Mouse (Mus musculus) MEL (cell line): ENCODE data around the gene Mgll.

Experiments
- CTCF ChIP-seq, 3 experiments: IDR thresholded peaks in 2 of 3; conservative IDR thresholded peaks in 1 of 3; 2 replicates each; pipeline ENCODE4 v1.5.1; 2011 to 2012; ENCODE audit warnings: low read length in 3 of 3, low read depth in 2 of 3, mild to moderate bottlenecking in 2 of 3, improper control_type of control experiment in 1 of 3, inconsistent platforms in 1 of 3, mixed read lengths in 1 of 3, moderate library complexity in 1 of 3; ENCODE audit not compliant: control insufficient read depth in 1 of 3, insufficient read depth in 1 of 3, poor library complexity in 1 of 3, severe bottlenecking in 1 of 3
- EP300 ChIP-seq, 2 experiments: IDR thresholded peaks; 2 replicates each; pipeline ENCODE4 v1.6.1; 2011; ENCODE audit warnings: improper control_type of control experiment in 2 of 2, low read length in 2 of 2, low read depth in 1 of 2, mild to moderate bottlenecking in 1 of 2
- GABPA ChIP-seq: IDR thresholded peaks from 2 replicates; pipeline ENCODE4 v1.6.1; 2012; ENCODE audit warnings: low read depth, mild to moderate bottlenecking, inconsistent platforms, low read length, improper control_type of control experiment, moderate library complexity
- GATA1 ChIP-seq: IDR thresholded peaks from 2 replicates; pipeline ENCODE4 v1.6.1; 2011; ENCODE audit warnings: low read depth, low read length, improper control_type of control experiment
- JUND ChIP-seq: IDR thresholded peaks from 2 replicates; pipeline ENCODE4 v1.6.1; 2011; ENCODE audit warnings: low read depth, mild to moderate bottlenecking, improper control_type of control experiment, low read length
- MAZ ChIP-seq: IDR thresholded peaks from 2 replicates; pipeline ENCODE4 v1.6.1; 2012; ENCODE audit warnings: low read depth, mild to moderate bottlenecking, inconsistent platforms, low read length, improper control_type of control experiment
- POLR2A ChIP-seq, 2 experiments: IDR thresholded peaks; 2 replicates each; pipeline ENCODE4 v1.6.1; 2011 to 2012; ENCODE audit warnings: low read length in 2 of 2, mild to moderate bottlenecking in 2 of 2, control low read depth in 1 of 2, improper control_type of control experiment in 1 of 2, low read depth in 1 of 2, moderate library complexity in 1 of 2; ENCODE audit not compliant: control insufficient read depth in 1 of 2, insufficient read depth in 1 of 2, poor library complexity in 1 of 2
- SIN3A ChIP-seq: IDR thresholded peaks from 2 replicates; pipeline ENCODE4 v1.6.1; 2012; ENCODE audit warnings: low read length, improper control_type of control experiment, inconsistent platforms
- USF2 ChIP-seq, 2 experiments: IDR thresholded peaks; 2 replicates each; pipeline ENCODE4 v1.6.1; 2011 to 2012; ENCODE audit warnings: improper control_type of control experiment in 2 of 2, low read length in 2 of 2, borderline replicate concordance in 1 of 2, inconsistent platforms in 1 of 2, low read depth in 1 of 2, mild to moderate bottlenecking in 1 of 2; ENCODE audit not compliant: insufficient read depth in 1 of 2

DNA sequence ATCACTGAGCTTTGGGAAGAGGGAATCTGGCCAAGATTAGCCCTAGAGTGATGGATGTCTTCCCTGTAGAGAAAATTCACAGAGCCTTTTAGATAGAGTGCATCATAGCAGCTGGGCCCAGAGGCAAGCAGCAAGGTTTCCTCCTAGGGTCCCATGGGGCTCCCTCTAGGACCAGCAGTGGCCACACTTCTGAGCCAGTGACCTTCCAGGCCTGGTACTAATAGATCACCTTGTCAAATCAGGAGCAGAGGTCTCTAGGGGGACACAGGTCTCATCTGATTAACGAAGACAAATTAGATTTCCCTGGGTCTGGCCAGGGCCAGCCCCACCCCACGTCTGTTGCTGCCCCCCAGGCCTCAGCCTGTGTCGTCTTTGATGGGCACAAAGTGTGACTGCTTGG lies 86.1 kb downstream of the Mgll start:
- TF ChIP-seq GATA1 (no peak), SIN3A (no peak), EP300 (IDR thresholded peaks at IDR 0.05; ENCODE audit: low read depth in 1 of 2, low read length in 2 of 2) (no peak), GABPA (no peak), JUND (no peak), MAZ (no peak), POLR2A (IDR thresholded peaks at IDR 0.05; ENCODE audit: control insufficient read depth in 1 of 2, insufficient read depth in 1 of 2, low read depth in 1 of 2, low read length in 2 of 2, poor library complexity in 1 of 2) (no peak), CTCF (IDR thresholded peaks at IDR 0.05 in 2 of 3, conservative IDR thresholded peaks at IDR 0.05 in 1 of 3; ENCODE audit: control insufficient read depth in 1 of 3, insufficient read depth in 1 of 3, low read depth in 2 of 3, low read length in 3 of 3, poor library complexity in 1 of 3, severe bottlenecking in 1 of 3) (no peak), USF2 (IDR thresholded peaks at IDR 0.05; ENCODE audit: borderline replicate concordance in 1 of 2, insufficient read depth in 1 of 2, low read depth in 1 of 2, low read length in 2 of 2) (no peak)
